Mouse (Mus musculus): ENCODE data around the gene Snrpf. TPM values are rescaled to one million over a fixed set of nuclear protein-coding genes. Genes with fewer than 3 reads are reported as not detected.
"Not testable (repeated sequence)": the region's sequence is repeated elsewhere in the genome, so short reads cannot be mapped to it uniquely, and the experiment has no call there.

Gene Snrpf
- total RNA-seq, 2 experiments from 2014 or later: 10.4 to 11.7 TPM

GRCm38 (mm10) chr10:93577271-93577886 lies 12.1 kb downstream of the Snrpf start:
- DNase-seq (ENCODE audit: low spot score in 2 of 2): peak; percentile 61 to 78

DNA sequence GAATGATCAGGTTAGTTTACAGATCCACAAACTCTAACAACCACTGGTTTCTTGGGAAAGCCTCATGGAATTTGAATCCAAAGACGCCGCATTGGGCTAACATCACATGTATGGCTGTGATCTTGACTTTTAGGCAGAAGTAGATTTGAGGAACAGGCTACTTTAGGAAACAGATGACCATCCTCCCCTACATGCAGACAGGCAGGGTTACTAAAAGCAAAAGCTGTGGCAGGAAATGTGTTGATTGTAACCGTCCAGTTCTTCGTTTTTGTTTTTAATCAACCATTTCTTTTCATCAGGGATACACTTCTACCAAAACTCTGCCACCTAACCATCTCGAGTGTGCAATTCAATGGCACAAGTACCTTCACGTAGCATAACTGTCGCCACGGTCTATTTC lies 13.5 kb downstream of the Snrpf start:
- no peak for DNase-seq (ENCODE audit: low spot score in 2 of 2)

DNA sequence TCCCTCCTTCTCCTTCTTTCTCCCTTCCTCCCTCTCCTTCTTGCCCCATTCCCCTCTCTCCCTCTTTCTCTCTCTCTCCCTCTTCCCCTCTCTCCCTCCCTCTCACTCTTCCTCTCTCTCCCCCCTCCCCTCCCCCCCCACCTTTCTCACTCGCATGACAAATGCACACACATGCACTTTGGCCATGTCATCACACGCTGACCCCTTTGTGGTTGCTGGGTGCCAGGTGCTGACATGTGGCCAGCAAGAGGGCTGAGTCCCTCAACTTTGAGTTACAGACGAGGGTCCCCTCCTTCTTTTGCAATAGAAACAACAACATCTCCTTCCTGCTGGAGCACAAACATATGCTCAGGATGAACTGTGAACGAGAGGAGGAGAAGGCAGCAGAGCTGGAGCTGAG lies 14.5 kb downstream of the Snrpf start:
- no peak for DNase-seq (ENCODE audit: low spot score in 2 of 2)

DNA sequence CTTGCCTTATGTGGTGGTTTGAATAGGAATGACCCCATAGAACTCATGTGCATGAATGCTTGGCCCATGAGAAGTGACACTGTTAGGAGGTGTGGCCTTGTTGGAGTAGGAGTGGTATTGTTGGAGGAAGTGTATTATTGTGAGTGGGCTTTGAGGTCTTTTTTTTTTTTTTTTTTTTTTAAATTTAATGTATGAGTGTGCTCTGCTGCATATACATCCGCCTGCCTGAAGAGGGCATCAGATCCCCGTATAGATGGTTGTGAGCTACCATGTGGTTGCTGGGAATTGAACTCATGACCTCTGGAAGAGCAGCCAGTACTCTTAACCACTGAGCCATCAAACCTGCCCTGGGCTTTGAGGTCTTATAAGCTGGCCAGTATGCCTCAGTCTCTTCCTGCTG lies 17.3 kb downstream of the Snrpf start:
- no peak for DNase-seq (ENCODE audit: low spot score in 2 of 2)

DNA sequence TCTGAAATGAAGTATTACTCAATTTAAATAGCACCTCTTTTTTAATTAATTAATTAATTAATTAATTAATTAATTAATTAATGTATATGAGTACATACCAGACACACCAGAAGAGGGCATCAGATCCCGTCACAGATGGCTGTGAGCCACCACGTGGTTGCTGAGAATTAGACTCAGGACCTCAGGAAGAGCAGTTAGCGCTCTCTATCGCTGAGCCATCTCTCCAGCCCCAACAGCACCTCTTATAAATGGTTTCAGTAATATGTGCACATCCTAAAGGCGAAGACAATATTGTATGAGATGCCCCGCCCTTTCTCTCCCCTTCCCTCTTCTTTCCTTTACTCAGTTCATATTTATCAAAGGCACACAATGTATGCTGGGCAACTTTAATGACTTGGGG lies 20.8 kb downstream of the Snrpf start:
- DNase-seq (ENCODE audit: low spot score in 2 of 2): no peak

DNA sequence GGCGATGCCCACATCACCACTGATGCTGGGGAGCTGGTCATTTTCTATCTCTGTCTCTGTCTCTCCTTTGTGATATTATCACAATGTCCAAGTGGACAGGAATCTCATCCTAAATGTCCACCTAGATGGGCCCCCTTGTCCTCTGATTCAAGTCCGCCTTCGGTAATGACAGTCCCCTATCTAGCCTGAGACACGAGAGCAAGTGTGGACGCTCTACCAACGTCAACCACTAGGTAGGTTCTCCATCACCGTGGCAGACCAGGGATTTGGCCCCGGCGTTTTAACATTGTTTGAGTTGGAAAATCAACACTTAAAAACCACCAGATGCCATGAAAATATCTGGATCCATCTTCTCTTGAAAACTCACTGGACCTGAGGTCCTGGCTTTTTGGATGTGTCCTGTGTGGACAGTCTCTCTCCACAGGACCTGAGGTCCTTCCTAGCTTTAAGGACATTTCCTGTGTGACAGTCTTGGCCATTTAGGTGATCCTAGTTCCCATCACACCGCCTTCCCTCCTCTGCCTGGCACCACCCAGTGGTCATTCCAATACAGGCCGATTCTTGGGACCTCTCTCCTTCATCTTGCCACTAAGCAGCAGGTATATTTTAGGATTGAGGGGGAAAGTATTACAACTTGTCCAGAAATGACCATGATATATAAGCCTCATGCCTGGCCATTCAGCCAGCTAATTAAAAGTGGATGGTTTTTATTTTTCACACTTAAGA lies 21.5 kb downstream of the Snrpf start:
- no peak for DNase-seq (ENCODE audit: low spot score in 2 of 2)

- no peak for DNase-seq (ENCODE audit: low spot score in 2 of 2)
Observed at GRCm38 (mm10) chr10:93567066-93567465, 22.4 kb downstream of the Snrpf start.

DNA sequence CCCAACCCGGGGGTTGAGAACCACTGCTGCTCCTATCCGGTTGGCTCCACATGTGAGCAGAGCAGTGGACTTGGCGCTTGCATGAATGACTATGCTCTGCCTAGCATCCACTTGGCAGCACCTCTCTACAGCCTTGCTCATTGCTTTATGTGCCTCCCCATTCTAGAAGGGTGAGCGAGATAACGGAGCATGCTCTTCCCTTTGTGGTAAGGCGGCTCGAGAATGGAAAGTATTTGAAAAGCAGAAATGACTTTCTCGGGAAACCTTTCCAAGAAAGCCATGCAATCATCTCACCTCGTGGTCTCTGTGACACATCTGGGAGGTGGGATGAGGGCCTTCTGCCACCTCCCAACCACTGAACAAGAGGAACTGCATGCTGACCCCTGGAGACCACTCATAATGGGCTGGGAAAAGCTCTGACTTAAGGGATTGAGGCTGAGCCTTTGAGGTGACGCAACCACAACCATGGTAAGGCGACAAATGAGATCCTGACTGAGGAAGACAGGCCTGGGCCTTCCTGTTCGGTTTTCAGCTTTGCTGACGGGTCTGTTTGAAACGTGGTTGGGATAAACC lies 24.9 kb downstream of the Snrpf start:
- DNase-seq (ENCODE audit: low spot score in 2 of 2): no peak

GRCm38 (mm10) chr10:93559786-93560185 lies 29.7 kb downstream of the Snrpf start:
- no peak for DNase-seq (ENCODE audit: low spot score in 2 of 2)

GRCm38 (mm10) chr10:93557971-93558370 lies 31.5 kb downstream of the Snrpf start:
- DNase-seq (ENCODE audit: low spot score in 2 of 2): not testable (repeated sequence)

- no peak for DNase-seq (ENCODE audit: low spot score in 2 of 2)
Observed at GRCm38 (mm10) chr10:93552596-93552995, 36.9 kb downstream of the Snrpf start.

- no peak for DNase-seq (ENCODE audit: low spot score in 2 of 2)
Observed at GRCm38 (mm10) chr10:93549821-93550220, 39.7 kb downstream of the Snrpf start.

GRCm38 (mm10) chr10:93548991-93549390 lies 40.5 kb downstream of the Snrpf start:
- peak; percentile 55 to 77 for DNase-seq (ENCODE audit: low spot score in 2 of 2)

DNA sequence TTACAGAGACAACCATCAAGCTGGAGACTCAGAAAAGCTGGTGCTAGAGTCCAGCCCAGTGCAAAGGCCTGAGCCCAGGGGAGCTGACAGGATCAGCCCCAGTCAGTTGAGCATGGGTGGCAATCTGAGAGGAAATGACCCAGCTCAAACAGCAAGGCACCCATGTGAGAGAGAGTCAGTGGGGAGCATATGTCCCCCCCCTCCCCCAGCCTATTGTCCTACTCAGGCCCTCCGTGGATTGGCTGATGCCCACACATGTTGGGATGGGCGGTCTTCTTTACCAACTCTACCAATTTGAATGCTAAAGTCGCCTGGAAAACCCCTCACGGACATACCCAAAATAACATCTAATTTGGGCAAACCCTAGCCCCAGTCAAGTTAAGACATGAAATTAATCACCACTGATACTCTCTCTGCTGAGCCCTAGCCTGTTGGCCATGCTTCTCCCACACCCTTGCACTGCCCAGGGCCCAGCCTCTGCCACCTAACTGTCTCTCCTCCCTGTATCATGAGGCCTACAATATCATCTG lies 41.7 kb downstream of the Snrpf start:
- no peak for DNase-seq (ENCODE audit: low spot score in 2 of 2)

DNA sequence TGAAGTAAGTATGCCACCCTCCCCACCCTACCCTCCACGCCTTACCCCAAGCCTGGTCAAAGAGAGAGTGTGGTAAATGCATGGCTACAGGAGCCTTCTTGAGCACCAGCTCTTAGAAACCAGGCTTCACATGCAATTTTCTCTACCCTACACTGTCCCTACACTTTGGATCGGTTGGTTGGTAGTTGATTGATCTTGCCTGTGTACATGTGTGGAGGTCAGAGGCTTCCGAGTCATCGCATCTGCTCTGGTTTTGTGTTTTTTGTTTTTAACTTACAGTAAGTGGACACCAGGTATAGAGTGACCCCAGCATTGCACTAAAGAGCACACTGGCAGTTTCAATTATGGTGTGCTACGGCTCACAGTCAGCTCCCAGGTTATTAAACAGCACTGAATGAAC lies 45.3 kb downstream of the Snrpf start:
- DNase-seq (ENCODE audit: low spot score in 2 of 2): no peak

- no peak for DNase-seq (ENCODE audit: low spot score in 2 of 2)
Observed at GRCm38 (mm10) chr10:93543176-93543575, 46.3 kb downstream of the Snrpf start.

- no peak for DNase-seq (ENCODE audit: low spot score in 2 of 2)
Observed at GRCm38 (mm10) chr10:93542356-93542755, 47.1 kb downstream of the Snrpf start.

- no peak for DNase-seq (ENCODE audit: low spot score in 2 of 2)
Observed at GRCm38 (mm10) chr10:93541585-93541984, 47.9 kb downstream of the Snrpf start.

GRCm38 (mm10) chr10:93540431-93541210 lies 48.9 kb downstream of the Snrpf start, which contains the start of gene Ccdc38:
Gene Ccdc38, plus strand, starts transcription at chr10:93540632.
- DNase-seq (ENCODE audit: low spot score in 2 of 2): no peak

DNA sequence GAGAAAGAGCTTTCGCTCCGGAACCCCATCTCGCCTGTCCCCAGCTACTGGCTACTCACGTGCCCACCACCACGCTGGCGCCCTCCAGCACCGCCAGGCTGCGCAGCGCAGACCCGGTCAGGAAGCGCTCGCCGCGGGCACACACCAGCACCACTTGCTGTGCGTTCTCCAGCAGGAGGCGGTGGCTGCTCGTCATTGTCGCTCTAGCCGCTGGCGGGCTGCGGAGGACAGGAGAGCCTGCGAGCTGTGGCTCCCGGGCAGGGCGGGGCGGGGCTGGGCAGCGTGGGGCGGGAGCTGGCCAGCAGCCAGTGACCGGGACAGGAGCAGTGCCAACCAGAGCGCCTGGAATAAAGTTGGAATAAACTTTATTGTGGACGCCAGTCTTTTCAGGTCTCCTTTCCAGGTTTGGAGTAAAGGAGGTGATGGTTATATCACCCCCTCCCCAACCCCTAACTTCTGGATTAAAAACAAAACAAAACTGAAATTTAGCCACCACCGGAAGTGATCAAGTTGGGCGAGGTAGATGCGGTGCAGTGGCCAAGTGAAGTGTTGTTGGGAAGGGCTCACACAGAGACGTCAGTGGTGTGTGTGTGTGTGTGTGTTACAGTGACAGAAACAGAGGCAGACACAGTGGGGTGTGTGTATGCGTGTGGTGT lies 49.6 kb downstream of the Snrpf start, which contains the start of gene Amdhd1:
Gene Amdhd1 (minus strand): TSS at position 259 of the 656 bp plus-strand sequence.
- DNase-seq (ENCODE audit: low spot score in 2 of 2): peak; percentile 51 to 53

- DNase-seq (ENCODE audit: low spot score in 2 of 2): no peak
Observed at GRCm38 (mm10) chr10:93538818-93539217, 50.7 kb downstream of the Snrpf start.

Measured in layer of hippocampus, postnatal 14 days (tissue).